Mouse (Mus musculus) thymus, adult 2 months (tissue): Measurements from ENCODE around the gene Tmem273. TPM values are rescaled to one million over a fixed set of nuclear protein-coding genes. Genes with fewer than 3 reads are reported as not detected.

ENCODE experiments used
- DNase-seq: peaks from one replicate; pipeline ENCODE4 v3.0.0; 2021
- H3K27ac ChIP-seq: fragments of 200-500 bp; 2 replicates; pipeline ENCODE4 v1.5.1; 2012; ENCODE audit warnings: low read length, control low read depth; ENCODE audit not compliant: control insufficient read depth, insufficient read depth
- H3K27me3 ChIP-seq: fragments of 200-500 bp; 2 replicates; pipeline ENCODE4 v1.6.1; 2012; ENCODE audit warnings: mild to moderate bottlenecking, low read length, moderate library complexity, mixed read lengths; ENCODE audit not compliant: control insufficient read depth, insufficient read depth
- H3K36me3 ChIP-seq: fragments of 200-500 bp; 2 replicates; pipeline ENCODE4 v1.6.1; 2012; ENCODE audit warnings: mild to moderate bottlenecking, low read length, moderate library complexity; ENCODE audit not compliant: control insufficient read depth, insufficient read depth
- H3K4me1 ChIP-seq: fragments of 200-500 bp; replicated peaks from 2 replicates; pipeline ENCODE4 v1.6.1; 2012; ENCODE audit warnings: low read length; ENCODE audit not compliant: control insufficient read depth, insufficient read depth
- H3K4me3 ChIP-seq: fragments of 200-500 bp; 2 replicates; pipeline ENCODE4 v1.5.1; 2012; ENCODE audit warnings: mild to moderate bottlenecking, low read length, control low read depth, moderate library complexity; ENCODE audit not compliant: control insufficient read depth, insufficient read depth
- CTCF ChIP-seq: fragments of 200-500 bp; IDR thresholded peaks from 2 replicates; pipeline ENCODE4 v1.5.1; 2012; ENCODE audit warnings: mild to moderate bottlenecking, control low read depth, low read length, moderate library complexity, borderline replicate concordance; ENCODE audit not compliant: control insufficient read depth, poor library complexity, insufficient read depth; ENCODE audit errors: extremely low read depth
- POLR2A ChIP-seq: fragments of 200-500 bp; IDR thresholded peaks from 2 replicates; pipeline ENCODE4 v1.6.1; 2012; ENCODE audit warnings: mild to moderate bottlenecking, low read length, control low read depth, moderate library complexity; ENCODE audit not compliant: control insufficient read depth, poor library complexity, insufficient read depth; ENCODE audit errors: extremely low read depth
- WGBS: fragments of 180-500 bp; shearing (Covaris S2); methylation state at CpG from one replicate; pipeline ENCODE4 v1.1.7; 2018; 5-methylcytosine and 5-hydroxymethylcytosine counted together
- polyA plus RNA-seq: library from polyadenylated mRNA; depleted of rRNA; stranded (reverse); fragments of >200 nt; gene quantifications from 2 replicates; pipeline ENCODE4 v1.2.3, GENCODE M21; 2012

The Tmem273 gene
- polyA plus RNA-seq, 1 experiment = 1.6 TPM

- no peak overlapping the region for H3K4me3 ChIP-seq
- DNase-seq = no peak
- H3K36me3 ChIP-seq = no peaks in the 10 kb centered on the region
- no peak overlapping the region for H3K27ac ChIP-seq
- no peaks in the 10 kb centered on the region for H3K4me1 ChIP-seq
- WGBS = 90% methylated on average over 1 of the region's 1 CpGs
- TF ChIP-seq CTCF (no peak), POLR2A (no peak)
- H3K27me3 ChIP-seq = no peaks in the 10 kb centered on the region
These were observed 33.5 kb downstream of the Tmem273 start for GRCm38 (mm10) chr14:32819297-32819696.

GRCm38 (mm10) chr14:32822812-32823211 lies 37.0 kb downstream of the Tmem273 start:
- no peak for TF ChIP-seq POLR2A
- no peak for TF ChIP-seq CTCF
- WGBS = 79% methylated on average over 4 of the region's 4 CpGs
- Histone ChIP-seq H3K4me1 (no peaks in the 10 kb centered on the region), H3K27ac (no peak overlapping the region), H3K4me3 (no peak overlapping the region), H3K36me3 (no peaks in the 10 kb centered on the region), H3K27me3 (no peaks in the 10 kb centered on the region)
- DNase-seq = no peak

DNA sequence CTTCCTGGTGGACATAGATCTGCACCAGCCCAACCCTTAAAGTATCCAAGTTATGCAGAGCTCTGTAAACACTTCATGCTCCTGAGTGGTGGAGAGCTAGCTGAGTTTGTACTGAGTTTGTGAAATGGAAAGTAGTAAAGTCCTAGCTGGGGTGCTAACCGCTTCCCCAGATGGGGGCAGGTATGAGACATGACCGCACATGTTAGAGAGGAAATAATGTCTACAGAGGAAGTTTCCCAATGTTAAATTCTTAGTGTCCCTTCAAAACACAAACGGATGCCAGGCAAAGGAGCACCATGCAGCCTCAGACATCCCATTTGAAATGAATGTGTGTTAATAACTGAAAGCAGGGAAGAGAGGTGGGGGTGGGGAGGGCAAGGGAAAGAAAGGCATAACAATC lies 38.1 kb downstream of the Tmem273 start:
- DNase-seq = no peak
- Histone ChIP-seq H3K4me1 (no peaks in the 10 kb centered on the region), H3K36me3 (no peaks in the 10 kb centered on the region), H3K27ac (no peak overlapping the region), H3K27me3 (no peaks in the 10 kb centered on the region), H3K4me3 (no peak overlapping the region)
- TF ChIP-seq CTCF (no peak), POLR2A (no peak)
- 36% methylated on average over 3 of the region's 3 CpGs for WGBS

GRCm38 (mm10) chr14:32824267-32825150 lies 38.7 kb downstream of the Tmem273 start:
- Histone ChIP-seq H3K4me3 (no peak overlapping the region), H3K4me1 (no peaks in the 10 kb centered on the region), H3K27me3 (no peaks in the 10 kb centered on the region), H3K36me3 (no peaks in the 10 kb centered on the region), H3K27ac (no peak overlapping the region)
- WGBS = 87% methylated on average over 14 of the region's 14 CpGs
- DNase-seq = no peak
- TF ChIP-seq POLR2A = no peak
- no peak for TF ChIP-seq CTCF

GRCm38 (mm10) chr14:32825426-32826032 lies 39.8 kb downstream of the Tmem273 start:
- TF ChIP-seq CTCF (no peak), POLR2A (no peak)

DNA sequence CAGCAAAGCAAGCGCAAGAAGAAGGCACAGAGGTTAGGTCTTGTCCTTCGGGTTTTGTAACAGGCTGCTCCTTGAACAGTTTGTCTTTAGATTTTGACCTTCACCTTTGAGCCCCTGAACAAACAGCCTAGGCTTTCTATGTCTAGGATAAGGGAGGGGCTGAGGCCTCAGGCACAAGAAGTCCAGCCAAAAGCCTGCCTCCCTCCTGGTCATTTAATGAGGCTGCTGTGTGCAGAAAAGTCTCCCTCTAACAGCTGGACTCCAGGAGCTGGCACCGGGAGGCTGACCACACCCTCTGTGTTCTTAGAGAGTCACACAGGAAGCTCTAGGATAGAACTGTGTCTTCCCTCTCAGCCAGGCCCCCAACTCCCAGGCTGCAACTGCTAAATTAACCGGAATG lies 41.4 kb downstream of the Tmem273 start:
- Histone ChIP-seq H3K4me3 (no peak overlapping the region), H3K27ac (no peak overlapping the region), H3K36me3 (no peaks in the 10 kb centered on the region), H3K27me3 (no peaks in the 10 kb centered on the region), H3K4me1 (no peaks in the 10 kb centered on the region)
- 74% methylated on average over 4 of the region's 4 CpGs for WGBS
- no peak for TF ChIP-seq CTCF
- TF ChIP-seq POLR2A = no peak
- DNase-seq = no peak

More at GRCm38 (mm10) chr14:32825426-32826032, 39.8 kb downstream of the Tmem273 start:
- no peaks in the 10 kb centered on the region for H3K27me3 ChIP-seq
- 45% methylated on average over 11 of the region's 11 CpGs for WGBS
- no peaks in the 10 kb centered on the region for H3K36me3 ChIP-seq
- no peak overlapping the region for H3K4me3 ChIP-seq
- no peaks in the 10 kb centered on the region for H3K4me1 ChIP-seq
- H3K27ac ChIP-seq = no peak overlapping the region
- DNase-seq = no peak
